Mouse (Mus musculus) forebrain, embryonic 15.5 days (tissue): ENCODE results near the gene Polr3c. TPM values are rescaled to one million over a fixed set of nuclear protein-coding genes. Genes with fewer than 3 reads are reported as not detected.

Experiments
- ATAC-seq: fragments of 200-750 bp; cut with Nextera tagmentation; replicated peaks from 2 replicates; pipeline ENCODE4 v1.8.0; 2017; ENCODE audit warnings: mild to moderate bottlenecking, moderate TSS enrichment, moderate library complexity
- H3K27ac ChIP-seq: fragments of 300-500 bp; sonication (generic); replicated peaks from 2 replicates; pipeline ENCODE4 v1.5.1; 2015; ENCODE audit warnings: mild to moderate bottlenecking, inconsistent platforms
- H3K27me3 ChIP-seq: fragments of 300-500 bp; sonication (generic); 2 replicates; pipeline ENCODE4 v1.6.1; 2015; ENCODE audit warnings: inconsistent platforms
- H3K36me3 ChIP-seq: fragments of 300-500 bp; sonication (generic); 2 replicates; pipeline ENCODE4 v1.6.1; 2015; ENCODE audit warnings: mild to moderate bottlenecking, inconsistent platforms
- H3K4me1 ChIP-seq: fragments of 300-500 bp; sonication (generic); 2 replicates; pipeline ENCODE4 v1.6.1; 2015; ENCODE audit warnings: inconsistent platforms
- H3K4me2 ChIP-seq: fragments of 300-500 bp; sonication (generic); replicated peaks from 2 replicates; pipeline ENCODE4 v1.6.1; 2015; ENCODE audit warnings: mild to moderate bottlenecking, inconsistent platforms
- H3K4me3 ChIP-seq: fragments of 300-500 bp; sonication (generic); 2 replicates; pipeline ENCODE4 v1.5.1; 2015; ENCODE audit warnings: mild to moderate bottlenecking, inconsistent platforms
- H3K9ac ChIP-seq: fragments of 300-500 bp; sonication (generic); replicated peaks from 2 replicates; pipeline ENCODE4 v1.6.1; 2015; ENCODE audit warnings: mild to moderate bottlenecking, inconsistent platforms
- H3K9me3 ChIP-seq: fragments of 300-500 bp; sonication (generic); 2 replicates; pipeline ENCODE4 v1.6.1; 2016; ENCODE audit warnings: inconsistent platforms
- WGBS: fragments of 180-500 bp; shearing (Covaris S2); methylation state at CpG from one replicate; pipeline ENCODE4 v1.1.7; 2015; ENCODE audit warnings: mixed read lengths; 5-methylcytosine and 5-hydroxymethylcytosine counted together
- polyA plus RNA-seq: library from polyadenylated mRNA; unstranded; fragments of >200 nt; fragmentation: Nextera tagmentation; extraction: Ambion mirVana; gene quantifications from 2 replicates; pipeline ENCODE4 v1.2.1, GENCODE M21; 2015

Polr3c gene
- polyA plus RNA-seq, 1 experiment from 2014 or later, result 33.5 TPM

- no peak for ATAC-seq
- Histone ChIP-seq H3K27ac (no peak overlapping the region), H3K9ac (no peak overlapping the region), H3K4me3 (no peak overlapping the region), H3K36me3 (peaks cover 34% of the 10 kb centered on the region), H3K4me1 (peaks cover 6% of the 10 kb centered on the region; the same call in 1 of the 2 replicates), H3K9me3 (no peaks in the 10 kb centered on the region), H3K4me2 (no peak overlapping the region), H3K27me3 (no peaks in the 10 kb centered on the region)
- 80% methylated on average over 7 of the region's 7 CpGs for WGBS
Measured at GRCm38 (mm10) chr3:96706984-96707383, 20.4 kb downstream of the Polr3c start.

- no peak overlapping the region for H3K4me2 ChIP-seq
- WGBS, result 90% methylated on average over 11 of the region's 11 CpGs
- no peak overlapping the region for H3K4me3 ChIP-seq
- no peak overlapping the region for H3K9ac ChIP-seq
- H3K9me3 ChIP-seq, result no peaks in the 10 kb centered on the region
- H3K27ac ChIP-seq, result no peak overlapping the region
- H3K36me3 ChIP-seq, result peaks cover 27% of the 10 kb centered on the region
- peaks cover 6% of the 10 kb centered on the region; the same call in 1 of the 2 replicates for H3K4me1 ChIP-seq
- H3K27me3 ChIP-seq, result no peaks in the 10 kb centered on the region
- ATAC-seq, result no peak
Measured at GRCm38 (mm10) chr3:96706217-96706616, 21.2 kb downstream of the Polr3c start.

GRCm38 (mm10) chr3:96704778-96705177 lies 22.6 kb downstream of the Polr3c start:
- H3K27ac ChIP-seq, result no peak overlapping the region
- peaks cover 16% of the 10 kb centered on the region for H3K36me3 ChIP-seq
- no peak overlapping the region for H3K4me3 ChIP-seq
- WGBS, result 64% methylated on average over 11 of the region's 11 CpGs
- H3K27me3 ChIP-seq, result no peaks in the 10 kb centered on the region
- peaks cover 6% of the 10 kb centered on the region; the same call in 1 of the 2 replicates for H3K4me1 ChIP-seq
- no peaks in the 10 kb centered on the region for H3K9me3 ChIP-seq
- H3K4me2 ChIP-seq, result no peak overlapping the region
- ATAC-seq, result no peak
- H3K9ac ChIP-seq, result no peak overlapping the region

- H3K27ac ChIP-seq, result no peak overlapping the region
- no peak overlapping the region for H3K9ac ChIP-seq
- no peak overlapping the region for H3K4me3 ChIP-seq
- no peak for ATAC-seq
- H3K27me3 ChIP-seq, result no peaks in the 10 kb centered on the region
- WGBS, result 81% methylated on average over 4 of the region's 4 CpGs
- peaks cover 9% of the 10 kb centered on the region for H3K4me1 ChIP-seq
- peaks cover 16% of the 10 kb centered on the region for H3K36me3 ChIP-seq
- H3K4me2 ChIP-seq, result no peak overlapping the region
- no peaks in the 10 kb centered on the region for H3K9me3 ChIP-seq
Measured at GRCm38 (mm10) chr3:96701003-96701402, 26.4 kb downstream of the Polr3c start.

GRCm38 (mm10) chr3:96700376-96700775 lies 27.1 kb downstream of the Polr3c start:
- Histone ChIP-seq H3K4me2 (no peak overlapping the region), H3K27ac (no peak overlapping the region), H3K9ac (no peak overlapping the region), H3K27me3 (no peaks in the 10 kb centered on the region), H3K9me3 (no peaks in the 10 kb centered on the region), H3K4me1 (peaks cover 11% of the 10 kb centered on the region), H3K36me3 (peaks cover 16% of the 10 kb centered on the region), H3K4me3 (no peak overlapping the region)
- ATAC-seq, result no peak
- 46% methylated on average over 7 of the region's 7 CpGs for WGBS

- Histone ChIP-seq H3K4me2 (no peak overlapping the region), H3K4me1 (peaks cover 11% of the 10 kb centered on the region), H3K4me3 (no peak overlapping the region), H3K9ac (no peak overlapping the region), H3K9me3 (no peaks in the 10 kb centered on the region), H3K36me3 (peaks cover 8% of the 10 kb centered on the region; the same call in 1 of the 2 replicates), H3K27ac (no peak overlapping the region), H3K27me3 (no peaks in the 10 kb centered on the region)
- ATAC-seq, result no peak
- 57% methylated on average over 19 of the region's 19 CpGs for WGBS
Measured at GRCm38 (mm10) chr3:96698993-96699690, 28.3 kb downstream of the Polr3c start.

GRCm38 (mm10) chr3:96696766-96697732 lies 30.4 kb downstream of the Polr3c start:
- peak; percentile 91 for ATAC-seq
- Histone ChIP-seq H3K4me1 (peaks cover 11% of the 10 kb centered on the region), H3K36me3 (0 out of 2 replicates have a peak, but pooled peaks cover 1% of the 10 kb centered on the region), H3K4me2 (peak overlapping the region; percentile 75), H3K4me3 (peak overlapping the region; percentile 94), H3K9me3 (no peaks in the 10 kb centered on the region), H3K27ac (peak overlapping the region; percentile 88), H3K27me3 (no peaks in the 10 kb centered on the region), H3K9ac (peak overlapping the region; percentile 82)
- under 1% methylated on average over 85 of the region's 85 CpGs for WGBS

- Histone ChIP-seq H3K36me3 (no peaks in the 10 kb centered on the region), H3K4me3 (peak within 1 kb of the TSS; percentile 94), H3K4me2 (peak within 1 kb of the TSS; percentile 75), H3K27ac (peak within 1 kb of the TSS; percentile 88), H3K4me1 (peaks cover 11% of the 10 kb centered on the region), H3K9ac (peak within 1 kb of the TSS; percentile 82), H3K9me3 (no peaks in the 10 kb centered on the region), H3K27me3 (no peaks in the 10 kb centered on the region)
- peak; percentile 61 for ATAC-seq
- under 1% methylated on average over 35 of the region's 35 CpGs for WGBS
Measured at GRCm38 (mm10) chr3:96696198-96696765, 31.1 kb downstream of the Polr3c start, which contains the start of gene Pias3. Pias3 (plus strand) TSS chr3:96696384.

- no peak for ATAC-seq
- Histone ChIP-seq H3K9me3 (no peaks in the 10 kb centered on the region), H3K4me3 (no peak overlapping the region), H3K27me3 (no peaks in the 10 kb centered on the region), H3K4me2 (no peak overlapping the region), H3K9ac (no peak overlapping the region), H3K27ac (no peak overlapping the region), H3K36me3 (no peaks in the 10 kb centered on the region), H3K4me1 (peaks cover 11% of the 10 kb centered on the region)
- 87% methylated on average over 1 of the region's 1 CpGs for WGBS
Measured at GRCm38 (mm10) chr3:96693579-96693978, 33.8 kb downstream of the Polr3c start.

GRCm38 (mm10) chr3:96692506-96692905 lies 34.9 kb downstream of the Polr3c start:
- Histone ChIP-seq H3K4me1 (peaks cover 8% of the 10 kb centered on the region), H3K36me3 (no peaks in the 10 kb centered on the region), H3K9me3 (no peaks in the 10 kb centered on the region), H3K27me3 (no peaks in the 10 kb centered on the region), H3K9ac (no peak overlapping the region), H3K4me3 (no peak overlapping the region), H3K27ac (no peak overlapping the region), H3K4me2 (no peak overlapping the region)
- WGBS, result 12% methylated on average over 3 of the region's 3 CpGs
- no peak for ATAC-seq

- Histone ChIP-seq H3K4me2 (no peak overlapping the region), H3K4me3 (no peak overlapping the region), H3K4me1 (peaks cover 1% of the 10 kb centered on the region; the same call in 1 of the 2 replicates), H3K27ac (no peak overlapping the region), H3K27me3 (no peaks in the 10 kb centered on the region), H3K9me3 (no peaks in the 10 kb centered on the region), H3K9ac (no peak overlapping the region), H3K36me3 (no peaks in the 10 kb centered on the region)
- ATAC-seq, result no peak
- 53% methylated on average over 3 of the region's 3 CpGs for WGBS
Measured at GRCm38 (mm10) chr3:96690298-96690697, 37.1 kb downstream of the Polr3c start.

GRCm38 (mm10) chr3:96688854-96689253 lies 38.6 kb downstream of the Polr3c start:
- ATAC-seq, result no peak
- Histone ChIP-seq H3K36me3 (no peaks in the 10 kb centered on the region), H3K9ac (no peak overlapping the region), H3K9me3 (no peaks in the 10 kb centered on the region), H3K4me2 (no peak overlapping the region), H3K4me3 (no peak overlapping the region), H3K27me3 (no peaks in the 10 kb centered on the region), H3K4me1 (peaks cover 8% of the 10 kb centered on the region; the same call in 1 of the 2 replicates), H3K27ac (no peak overlapping the region)
- 89% methylated on average over 11 of the region's 11 CpGs for WGBS
